ENCODE assay signal across 10 mouse cellular contexts in genomic region chr4:150446617-150447016, GRCm38 (mm10).
A peak's percentile ranks its signal among the peaks of the same experiment; 100 is the strongest.
DNase-seq lines count a peak whose midpoint lies in the region; ATAC-seq and TF ChIP-seq lines count a peak whose summit lies in the region.
"Had no signal": no experiment of that assay in that cellular context is flagged by ENCODE, and none has a peak within 500 bp of the region (broad histone marks: within the 10 kb centered on the region; RNA-seq: fewer than 3 reads in every experiment).

No protein-coding gene starts in this region.

- H3K27ac ChIP-seq in liver, adult 2 months (replicated peaks; ENCODE audit: insufficient read depth, low read depth, low read length), result no peak overlapping the region
- H3K27ac ChIP-seq in liver, embryonic 11.5 days (ENCODE audit: low read depth, low read length), result no peak overlapping the region
- peak overlapping the region; percentile 77 for H3K27ac ChIP-seq in heart, embryonic 10.5 days
- H3K27ac ChIP-seq in hindbrain, postnatal 0 days, result peak overlapping the region; percentile 46; the same call in 1 of the 2 replicates
- H3K27ac ChIP-seq in midbrain, embryonic 12.5 days (replicated peaks), result peak overlapping the region; percentile 69
- H3K27ac ChIP-seq in limb, embryonic 10.5 days, result no peak overlapping the region
- H3K27ac ChIP-seq: neural tube, embryonic 12.5 days had no signal

- TF ChIP-seq POLR2A in liver, adult 2 months (IDR thresholded peaks at IDR 0.05; ENCODE audit: extremely low read depth, insufficient read depth, low read length), result no peak

- H3K27me3 ChIP-seq in liver, adult 2 months (ENCODE audit: control insufficient read depth, insufficient read depth, low read length), result no peaks in the 10 kb centered on the region
- H3K27me3 ChIP-seq in liver, embryonic 11.5 days (replicated peaks; ENCODE audit: control insufficient read depth, insufficient read depth, low read length), result no peaks in the 10 kb centered on the region
- H3K27me3 ChIP-seq in heart, embryonic 10.5 days (ENCODE audit: insufficient read depth, poor library complexity, severe bottlenecking), result no peaks in the 10 kb centered on the region
- no peaks in the 10 kb centered on the region for H3K27me3 ChIP-seq in hindbrain, postnatal 0 days (ENCODE audit: insufficient read depth, low read length)
- no peaks in the 10 kb centered on the region for H3K27me3 ChIP-seq in midbrain, embryonic 12.5 days
- no peaks in the 10 kb centered on the region for H3K27me3 ChIP-seq in limb, embryonic 10.5 days (ENCODE audit: low read depth, poor library complexity, severe bottlenecking)
- H3K27me3 ChIP-seq: neural tube, embryonic 12.5 days had no signal

- H3K36me3 ChIP-seq in liver, adult 2 months (ENCODE audit: control insufficient read depth, insufficient read depth, low read length), result no peaks in the 10 kb centered on the region
- no peaks in the 10 kb centered on the region for H3K36me3 ChIP-seq in liver, embryonic 11.5 days (ENCODE audit: control insufficient read depth, insufficient read depth, low read length)
- 0 out of 2 replicates have a peak, but pooled peaks cover 3% of the 10 kb centered on the region for H3K36me3 ChIP-seq in heart, embryonic 10.5 days
- no peaks in the 10 kb centered on the region for H3K36me3 ChIP-seq in hindbrain, postnatal 0 days (ENCODE audit: insufficient read depth, low read length)
- H3K36me3 ChIP-seq in midbrain, embryonic 12.5 days, result no peaks in the 10 kb centered on the region
- peaks cover 14% of the 10 kb centered on the region for H3K36me3 ChIP-seq in limb, embryonic 10.5 days
- H3K36me3 ChIP-seq: neural tube, embryonic 12.5 days had no signal

- no peak overlapping the region for H3K9ac ChIP-seq in liver, adult 2 months (ENCODE audit: low read depth, low read length)
- no peak overlapping the region for H3K9ac ChIP-seq in liver, embryonic 11.5 days (ENCODE audit: low read depth, low read length)
- no peak overlapping the region for H3K9ac ChIP-seq in hindbrain, postnatal 0 days (replicated peaks; ENCODE audit: low read length)
- no peak overlapping the region for H3K9ac ChIP-seq in midbrain, embryonic 12.5 days (replicated peaks)
- H3K9ac ChIP-seq: neural tube, embryonic 12.5 days had no signal

- TF ChIP-seq CTCF in liver, adult 2 months (IDR thresholded peaks at IDR 0.05; ENCODE audit: low read depth, low read length), result no peak
- no peak for TF ChIP-seq CTCF in hindbrain, postnatal 0 days (IDR thresholded peaks at IDR 0.05; ENCODE audit: low read depth)

- WGBS in liver, adult 2 months, result 53% methylated on average over 4 of the region's 4 CpGs
- WGBS in liver, embryonic 11.5 days, result 89% methylated on average over 4 of the region's 4 CpGs
- 60% methylated on average over 4 of the region's 4 CpGs for WGBS in heart, embryonic 10.5 days
- 53% methylated on average over 4 of the region's 4 CpGs for WGBS in hindbrain, postnatal 0 days
- WGBS in midbrain, embryonic 12.5 days, result 58% methylated on average over 4 of the region's 4 CpGs
- 95% methylated on average over 4 of the region's 4 CpGs for WGBS in limb, embryonic 10.5 days

- DNase-seq in liver, adult 2 months (ENCODE audit: extremely low read depth, low read depth, low spot score), result peak; percentile 33
- no peak for DNase-seq in liver, embryonic 11.5 days (ENCODE audit: low spot score)
- DNase-seq in heart, embryonic 10.5 days (ENCODE audit: low spot score), result no peak
- DNase-seq in hindbrain, postnatal 0 days (ENCODE audit: low spot score), result no peak
- DNase-seq in B cell, adult 2 months, result no peak
- DNase-seq in limb, embryonic 10.5 days (ENCODE audit: low spot score), result no peak
- no peak for DNase-seq in left cerebral cortex, postnatal 25 days (ENCODE audit: low spot score in 2 of 2)
- DNase-seq: lung, postnatal 10 days had no signal

- ATAC-seq in liver, embryonic 11.5 days (replicated peaks; ENCODE audit: low FRiP score), result no peak
- no peak for ATAC-seq in hindbrain, postnatal 0 days
- ATAC-seq in midbrain, embryonic 12.5 days (ENCODE audit: low FRiP score, low read depth), result no peak

- H3K4me3 ChIP-seq in liver, adult 2 months (ENCODE audit: insufficient read depth, low read depth, low read length), result no peak overlapping the region
- H3K4me3 ChIP-seq in liver, embryonic 11.5 days (ENCODE audit: low read depth, low read length), result no peak overlapping the region
- no peak overlapping the region for H3K4me3 ChIP-seq in heart, embryonic 10.5 days
- no peak overlapping the region for H3K4me3 ChIP-seq in hindbrain, postnatal 0 days (ENCODE audit: low read length)
- no peak overlapping the region for H3K4me3 ChIP-seq in midbrain, embryonic 12.5 days
- no peak overlapping the region for H3K4me3 ChIP-seq in limb, embryonic 10.5 days
- H3K4me3 ChIP-seq: neural tube, embryonic 12.5 days had no signal

- no peaks in the 10 kb centered on the region for H3K9me3 ChIP-seq in liver, embryonic 11.5 days (ENCODE audit: control insufficient read depth, low read length)
- H3K9me3 ChIP-seq in heart, embryonic 10.5 days, result no peaks in the 10 kb centered on the region
- no peaks in the 10 kb centered on the region for H3K9me3 ChIP-seq in hindbrain, postnatal 0 days (ENCODE audit: low read length)
- H3K9me3 ChIP-seq in midbrain, embryonic 12.5 days, result no peaks in the 10 kb centered on the region
- H3K9me3 ChIP-seq in limb, embryonic 10.5 days (replicated peaks), result no peaks in the 10 kb centered on the region
- H3K9me3 ChIP-seq: neural tube, embryonic 12.5 days had no signal

- no peak overlapping the region for H3K4me2 ChIP-seq in liver, embryonic 11.5 days
- no peak overlapping the region for H3K4me2 ChIP-seq in hindbrain, postnatal 0 days (ENCODE audit: low read depth, low read length)
- H3K4me2 ChIP-seq in midbrain, embryonic 12.5 days (replicated peaks), result no peak overlapping the region
- H3K4me2 ChIP-seq: neural tube, embryonic 12.5 days had no signal

- peaks cover 28% of the 10 kb centered on the region; the same call in 1 of the 2 replicates for H3K79me2 ChIP-seq in liver, adult 2 months (ENCODE audit: control insufficient read depth, insufficient read depth, low read length)

- peaks cover 5% of the 10 kb centered on the region for H3K4me1 ChIP-seq in liver, adult 2 months (ENCODE audit: control insufficient read depth, insufficient read depth, low read length)
- H3K4me1 ChIP-seq in liver, embryonic 11.5 days (replicated peaks; ENCODE audit: control insufficient read depth, insufficient read depth, low read length), result peaks cover 40% of the 10 kb centered on the region
- H3K4me1 ChIP-seq in heart, embryonic 10.5 days, result peaks cover 66% of the 10 kb centered on the region
- peaks cover 24% of the 10 kb centered on the region for H3K4me1 ChIP-seq in hindbrain, postnatal 0 days (ENCODE audit: insufficient read depth, low read length)
- peaks cover 55% of the 10 kb centered on the region for H3K4me1 ChIP-seq in midbrain, embryonic 12.5 days
- H3K4me1 ChIP-seq in limb, embryonic 10.5 days, result peaks cover 3% of the 10 kb centered on the region; the same call in 1 of the 2 replicates

- intact Hi-C loops in left cerebral cortex, postnatal 25 days (cut with DNase I), result no loop called here

Comparison
In these comparisons a context has a peak if more than half of its experiments do, and no peak if none do; other contexts are left out.
1. H3K27ac ChIP-seq: peak in heart, embryonic 10.5 days (single experiment), hindbrain, postnatal 0 days (single experiment) and midbrain, embryonic 12.5 days (single experiment); none in liver, adult 2 months (single experiment), liver, embryonic 11.5 days (single experiment) and limb, embryonic 10.5 days (single experiment).